Mouse (Mus musculus): ENCODE measurements around the gene Itsn1. TPM values are rescaled to one million over a fixed set of nuclear protein-coding genes. Genes with fewer than 3 reads are reported as not detected.

Itsn1 gene
- total RNA-seq, 2 experiments from 2014 or later, result 413 to 1,329 TPM

- ATAC-seq (replicated peaks; ENCODE audit: low FRiP score, poor library complexity, severe bottlenecking), result no peak
Measured at GRCm38 (mm10) chr16:91927911-91928630, 199.0 kb downstream of the Itsn1 start.

DNA sequence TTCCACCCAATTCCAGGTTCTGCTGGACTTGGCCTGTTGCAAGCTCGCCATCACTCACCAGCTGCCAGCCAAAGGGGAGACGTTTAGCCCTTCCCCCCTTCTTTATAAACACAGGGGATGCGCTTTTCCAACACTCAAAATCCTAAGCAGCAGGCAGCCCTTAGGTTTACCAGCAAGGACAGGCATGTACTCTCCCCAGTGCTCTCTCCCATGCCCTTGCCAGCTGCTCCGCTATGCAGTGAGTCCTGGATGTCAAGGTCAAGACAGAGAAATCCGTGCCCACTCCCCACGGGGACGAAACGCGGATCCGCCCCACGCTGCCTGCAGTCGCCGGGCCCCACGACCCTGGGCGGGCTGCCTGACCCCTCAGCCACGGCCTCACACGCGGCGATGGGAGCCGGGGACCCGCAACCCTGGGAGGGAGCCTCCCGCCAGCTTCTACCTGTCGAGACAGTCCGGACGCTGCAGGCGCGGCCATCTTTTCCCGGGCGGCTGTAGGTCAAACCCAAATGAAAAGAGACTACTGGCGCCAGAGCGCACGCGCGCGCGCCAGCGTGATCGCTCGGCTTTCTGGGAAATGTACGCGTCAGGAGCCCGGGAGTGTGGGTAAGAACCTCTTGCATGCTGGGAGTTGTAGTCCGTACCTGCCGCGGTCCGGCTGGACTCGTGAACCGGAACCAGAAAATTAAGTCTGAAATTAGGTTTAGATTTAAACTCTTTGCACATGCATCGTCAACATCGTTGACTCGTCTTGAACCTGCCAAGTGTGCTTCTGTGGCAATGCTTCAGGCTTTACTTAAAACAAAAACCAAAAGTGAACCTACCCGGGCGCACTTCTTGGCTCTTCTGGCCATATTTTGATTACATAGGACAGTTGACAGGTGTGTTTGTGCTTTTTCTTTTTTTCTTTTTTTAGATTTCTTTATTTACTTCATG is 202.3 kb downstream of the Itsn1 start:
- peak; percentile 98 for ATAC-seq (replicated peaks; ENCODE audit: low FRiP score, poor library complexity, severe bottlenecking)

DNA sequence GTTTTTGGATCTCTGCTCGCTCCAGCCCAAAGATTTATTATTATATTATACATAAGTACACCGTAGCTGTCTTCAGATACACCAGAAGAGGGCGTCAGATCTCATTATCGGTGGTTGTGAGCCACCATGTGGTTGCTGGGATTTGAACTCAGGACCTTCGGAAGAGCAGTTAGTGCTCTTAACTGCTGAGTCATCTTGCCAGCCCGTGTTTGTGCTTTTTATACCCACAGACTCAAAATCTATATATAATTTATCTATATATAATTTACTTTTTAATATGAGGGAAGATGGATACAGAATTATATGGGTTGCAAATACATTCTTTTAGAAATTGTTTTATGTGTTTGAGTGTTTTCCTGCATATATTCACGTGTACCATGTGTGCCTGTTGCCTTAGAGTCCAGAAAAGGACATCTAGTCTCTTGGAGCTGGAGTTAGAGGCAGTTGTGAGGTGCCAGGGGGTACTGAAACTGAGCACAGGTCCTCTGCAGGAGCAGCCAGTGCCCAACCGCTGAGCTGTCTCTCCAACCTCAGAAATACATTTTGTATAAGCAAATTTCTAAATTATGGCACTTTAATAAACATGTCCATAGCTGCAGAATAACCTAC is 203.1 kb downstream of the Itsn1 start:
- ATAC-seq (replicated peaks; ENCODE audit: low FRiP score, poor library complexity, severe bottlenecking), result no peak

DNA sequence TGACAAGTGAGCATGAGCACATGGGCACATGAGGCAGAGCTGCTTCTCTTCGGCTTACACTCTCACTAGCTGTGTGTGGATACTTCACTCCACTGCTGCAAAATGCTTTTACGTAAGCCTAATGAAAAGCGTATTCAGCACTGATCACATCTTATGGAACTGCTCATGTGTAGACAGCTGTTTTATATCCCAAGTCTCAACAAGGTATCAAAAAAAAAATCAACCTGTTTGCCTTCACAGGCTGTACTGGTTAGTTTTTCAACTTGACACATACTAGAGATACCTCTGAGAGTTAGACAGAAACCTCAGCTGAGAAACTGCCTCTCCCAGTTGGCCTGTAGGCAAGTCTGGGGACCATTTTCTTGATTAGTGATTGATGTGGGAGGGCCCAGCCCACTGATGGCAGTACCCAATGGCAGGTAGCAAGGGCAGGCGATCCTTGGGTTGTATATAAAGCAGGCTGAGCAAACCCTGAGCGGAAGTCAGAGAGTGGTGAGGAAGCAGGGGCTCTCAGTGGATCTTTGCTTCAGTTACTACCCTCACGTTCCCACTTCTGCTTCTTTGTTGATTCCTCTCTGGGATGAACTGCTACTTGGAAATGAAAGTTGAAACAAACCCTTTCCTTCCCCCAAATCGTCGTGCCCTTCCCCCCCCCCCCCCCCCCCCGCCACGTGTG is 203.9 kb downstream of the Itsn1 start:
- no peak for ATAC-seq (replicated peaks; ENCODE audit: low FRiP score, poor library complexity, severe bottlenecking)

DNA sequence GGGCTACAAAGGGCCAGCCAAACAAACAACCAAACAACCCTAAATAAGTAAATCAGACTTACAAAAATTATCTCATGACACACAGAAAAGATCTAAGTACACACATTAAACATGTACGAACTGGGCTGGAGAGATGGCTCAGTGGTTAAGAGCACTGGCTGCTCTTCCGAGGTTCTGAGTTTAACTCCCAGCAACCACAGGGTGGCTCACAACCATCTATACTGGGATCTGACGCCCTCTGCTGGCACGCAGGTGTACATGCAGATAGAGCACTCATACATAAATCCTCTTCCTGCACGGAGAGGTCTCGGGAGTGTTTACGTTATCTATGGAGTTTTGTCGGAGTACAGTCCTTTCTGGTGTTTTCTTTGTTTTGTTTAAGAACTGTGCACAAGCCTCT is 206.0 kb downstream of the Itsn1 start:
- no peak for ATAC-seq (replicated peaks; ENCODE audit: low FRiP score, poor library complexity, severe bottlenecking)

DNA sequence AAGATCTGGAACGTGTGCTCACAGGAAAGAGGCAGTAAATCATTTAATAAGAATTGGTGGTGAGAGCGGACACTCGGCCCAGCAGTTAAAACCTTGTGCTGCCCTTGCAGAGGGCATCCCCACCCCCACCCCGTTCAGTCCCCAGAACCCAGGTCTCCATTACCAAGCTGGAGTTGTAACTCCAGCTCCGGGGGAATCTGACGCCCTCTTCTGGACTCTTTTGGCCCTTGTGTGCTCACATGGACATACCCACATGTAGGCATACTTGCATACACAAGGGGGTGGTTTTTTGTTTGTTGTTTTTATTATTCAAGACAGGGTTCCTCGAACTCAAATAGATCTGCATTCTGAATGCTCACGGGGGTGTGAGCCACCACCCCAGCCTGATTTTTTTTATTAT is 206.6 kb downstream of the Itsn1 start:
- no peak for ATAC-seq (replicated peaks; ENCODE audit: low FRiP score, poor library complexity, severe bottlenecking)

- 0 out of 2 replicates have a peak, but pooled peaks have one; percentile 28 for ATAC-seq (replicated peaks; ENCODE audit: low FRiP score, poor library complexity, severe bottlenecking)
Measured at GRCm38 (mm10) chr16:91936340-91937030, 207.4 kb downstream of the Itsn1 start.

GRCm38 (mm10) chr16:91937281-91937680 is 208.2 kb downstream of the Itsn1 start:
- ATAC-seq (replicated peaks; ENCODE audit: low FRiP score, poor library complexity, severe bottlenecking), result no peak

- no peak for ATAC-seq (replicated peaks; ENCODE audit: low FRiP score, poor library complexity, severe bottlenecking)
Measured at GRCm38 (mm10) chr16:91938141-91938540, 209.1 kb downstream of the Itsn1 start.

- no peak for ATAC-seq (replicated peaks; ENCODE audit: low FRiP score, poor library complexity, severe bottlenecking)
Measured at GRCm38 (mm10) chr16:91940726-91941125, 211.6 kb downstream of the Itsn1 start.

- ATAC-seq (replicated peaks; ENCODE audit: low FRiP score, poor library complexity, severe bottlenecking), result no peak
Measured at GRCm38 (mm10) chr16:91942201-91942600, 213.1 kb downstream of the Itsn1 start.

DNA sequence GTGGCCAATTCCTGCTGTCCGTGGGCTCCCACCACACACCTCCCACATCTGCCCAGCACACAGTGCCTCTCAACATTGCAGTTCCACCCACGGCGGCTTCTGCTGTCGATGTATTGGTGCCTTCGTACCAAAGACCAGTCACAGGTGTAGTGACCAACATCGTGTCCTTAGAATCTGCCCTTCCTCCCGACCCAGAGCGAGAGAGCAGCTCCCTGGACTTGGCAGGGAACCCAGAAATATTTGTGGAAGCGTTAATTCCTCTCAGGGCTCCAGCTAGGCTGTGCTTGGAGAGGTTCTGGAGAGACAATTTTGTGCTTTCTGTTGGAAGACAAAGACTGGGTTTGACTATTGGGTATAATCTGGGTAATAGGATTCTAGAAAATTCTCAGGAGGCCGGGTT is 217.2 kb downstream of the Itsn1 start:
- no peak for ATAC-seq (replicated peaks; ENCODE audit: low FRiP score, poor library complexity, severe bottlenecking)

DNA sequence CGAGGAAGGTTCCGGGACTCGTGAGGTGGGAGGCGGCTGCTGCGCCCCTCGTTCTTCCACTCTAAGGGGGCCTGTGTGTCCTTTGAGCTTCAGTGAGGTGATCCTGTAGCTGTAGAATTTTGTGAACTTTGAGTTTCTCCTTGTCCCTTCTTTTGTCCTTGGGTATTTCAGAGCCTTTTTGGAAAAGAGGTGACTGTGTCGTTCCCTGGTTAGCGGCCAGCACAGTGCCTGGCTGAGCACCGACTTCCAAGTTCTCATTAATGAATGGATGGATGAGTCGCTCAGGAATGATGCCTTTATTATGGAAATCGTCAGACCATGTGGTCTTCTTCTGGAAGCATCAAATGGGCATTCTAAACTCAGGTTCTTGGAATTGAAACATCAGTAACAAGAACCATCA is 218.0 kb downstream of the Itsn1 start:
- no peak for ATAC-seq (replicated peaks; ENCODE audit: low FRiP score, poor library complexity, severe bottlenecking)

- ATAC-seq (replicated peaks; ENCODE audit: low FRiP score, poor library complexity, severe bottlenecking), result no peak
Measured at GRCm38 (mm10) chr16:91953967-91954366, 224.9 kb downstream of the Itsn1 start.

DNA sequence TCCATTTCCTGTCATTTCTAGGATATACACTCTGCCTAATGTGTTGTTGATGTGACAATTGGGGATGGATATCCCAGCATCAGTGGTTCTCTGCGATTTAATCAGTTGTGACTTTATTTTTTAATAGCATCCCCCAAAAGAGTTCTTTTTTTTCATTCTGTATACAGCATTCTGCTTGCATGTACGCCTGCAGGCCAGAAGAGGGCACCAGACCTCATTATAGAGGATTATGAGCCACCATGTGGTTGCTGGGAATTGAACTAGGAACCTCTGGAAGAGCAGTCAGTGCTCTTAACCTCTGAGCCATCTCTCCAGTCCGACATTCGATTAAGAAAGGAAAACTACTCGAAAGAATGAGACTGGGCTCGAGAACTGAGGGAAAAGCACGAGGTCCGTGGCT is 225.7 kb downstream of the Itsn1 start:
- ATAC-seq (replicated peaks; ENCODE audit: low FRiP score, poor library complexity, severe bottlenecking), result no peak

DNA sequence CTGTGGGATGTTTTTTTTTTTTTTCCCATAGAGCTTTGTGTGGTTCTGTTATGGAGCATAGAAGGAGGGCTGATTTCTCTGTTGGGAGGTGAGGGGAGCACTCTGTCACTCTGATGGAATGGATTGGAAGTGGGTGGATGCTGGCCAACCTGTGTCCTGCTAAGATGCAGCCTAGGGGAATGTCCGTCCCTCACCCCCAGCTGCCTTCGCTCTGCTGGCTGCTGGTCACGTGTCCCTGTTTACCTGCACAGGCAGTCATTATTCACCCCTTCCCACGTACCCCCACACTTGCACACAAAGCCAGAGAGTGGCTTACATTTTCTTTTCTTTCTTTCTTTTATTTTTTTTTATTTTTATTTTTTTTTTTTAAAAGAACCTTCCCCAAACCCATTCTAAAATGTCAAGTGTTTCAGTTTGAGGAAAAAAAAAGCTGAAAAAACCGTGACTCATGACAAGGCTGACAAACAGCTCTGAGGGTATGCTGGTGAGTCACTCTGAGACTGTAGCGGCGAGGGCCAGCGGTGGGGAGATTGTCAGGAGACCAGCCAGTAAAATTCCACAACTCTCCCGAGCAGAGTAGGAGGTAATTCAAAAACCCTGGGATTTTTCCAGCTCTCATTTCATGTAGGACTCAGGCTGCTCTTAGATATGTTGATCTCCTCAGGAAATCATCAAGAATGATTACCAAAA is 233.3 kb downstream of the Itsn1 start:
- no peak for ATAC-seq (replicated peaks; ENCODE audit: low FRiP score, poor library complexity, severe bottlenecking)

DNA sequence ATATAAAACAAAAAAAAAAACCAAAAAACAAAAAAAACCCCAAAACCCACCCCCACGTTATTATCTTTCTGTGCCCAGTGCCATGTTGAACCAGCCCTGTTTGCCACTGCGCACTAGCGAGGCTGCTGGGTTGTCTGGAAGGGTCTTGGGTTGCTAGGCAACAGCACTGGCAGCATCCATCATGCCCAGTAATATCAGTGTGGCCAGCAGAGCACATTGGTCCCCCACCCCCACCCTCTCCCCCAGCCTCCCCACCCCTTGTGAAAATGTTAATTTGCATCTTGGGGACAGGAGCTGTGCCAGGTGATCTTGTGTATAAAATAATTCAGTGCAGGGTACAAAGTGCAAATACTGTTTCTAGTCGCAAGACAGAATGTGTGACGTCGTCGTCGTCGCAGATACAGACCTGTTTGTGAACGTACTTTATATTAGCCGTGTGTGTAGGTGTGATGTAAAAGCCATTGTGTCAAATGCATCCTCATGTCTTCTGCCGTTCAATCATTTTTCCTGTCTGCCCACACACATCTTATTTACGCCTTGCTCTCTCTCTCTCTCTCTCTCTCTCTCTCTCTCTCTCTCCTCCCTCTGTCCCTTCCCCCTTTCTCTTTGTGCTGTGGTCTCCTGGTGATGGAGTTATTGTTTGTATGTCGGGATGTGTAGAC is 233.9 kb downstream of the Itsn1 start:
- no peak for ATAC-seq (replicated peaks; ENCODE audit: low FRiP score, poor library complexity, severe bottlenecking)

DNA sequence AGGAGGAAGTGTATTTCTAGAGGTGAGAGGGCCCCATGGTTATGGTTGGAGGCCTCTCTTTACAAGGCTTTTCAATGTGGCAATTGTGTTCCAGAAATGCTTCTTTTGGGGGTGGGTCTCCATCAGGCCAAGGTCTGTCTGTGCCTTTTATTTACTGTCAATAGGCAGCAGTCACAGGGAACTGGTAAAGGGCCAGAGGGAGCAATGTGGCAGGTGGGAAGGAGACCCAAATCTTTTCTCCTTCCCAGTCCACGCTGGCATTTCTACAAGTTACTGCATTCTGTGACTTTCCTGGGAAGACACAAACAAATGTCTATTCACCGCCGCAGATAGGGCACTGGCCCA is 234.4 kb downstream of the Itsn1 start:
- ATAC-seq (replicated peaks; ENCODE audit: low FRiP score, poor library complexity, severe bottlenecking), result no peak

Measured in erythroblast, adult 5-6 weeks (primary cell).